Mouse (Mus musculus) kidney, adult 2 months (tissue): ENCODE measurements at regions not wholly inside any gene's neighbourhood (a gene's known extent, or its start where the extent isn't known, plus 50 kb on each side); places are given as distances from the start of the nearest gene placed in this dataset.

Experiments used
- CTCF ChIP-seq: fragments of 200-500 bp; conservative IDR thresholded peaks from 2 replicates; pipeline ENCODE4 v1.5.1; 2011; ENCODE audit warnings: low read depth, mild to moderate bottlenecking, control low read depth, low read length, moderate library complexity, mixed read lengths; ENCODE audit not compliant: insufficient read depth, insufficient read length
- POLR2A ChIP-seq: fragments of 200-500 bp; IDR thresholded peaks from one replicate; pipeline ENCODE4 v1.6.1; 2011; ENCODE audit warnings: low read depth, low read length, control low read depth

DNA sequence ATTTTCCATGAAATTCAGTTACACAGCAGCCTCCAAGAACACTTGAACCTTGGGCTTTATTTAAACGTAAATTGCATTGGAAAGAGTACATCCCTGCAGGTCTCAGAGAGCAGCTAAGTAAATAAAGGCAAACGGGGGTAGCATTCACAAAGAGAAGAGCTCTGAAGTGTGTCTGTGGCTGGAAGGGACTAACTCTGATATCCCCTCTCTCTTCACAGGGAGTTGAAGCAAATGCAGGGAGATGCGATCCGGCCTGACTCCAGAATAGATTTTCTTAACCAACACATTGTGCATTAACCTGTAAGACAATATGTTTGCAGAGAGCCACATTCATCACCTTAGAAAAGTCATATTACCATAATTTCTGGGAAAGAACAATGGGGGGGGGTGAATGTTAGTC, 199.7 kb upstream of the Nxpe4 start:
- TF ChIP-seq POLR2A (no peak), CTCF (no peak)
